Mouse (Mus musculus) retina, postnatal 7 days (tissue): Measurements from ENCODE around the gene Gm49395.

Experiments used
- DNase-seq: peaks from one replicate; pipeline ENCODE4 v3.0.0-alpha.2; 2012; ENCODE audit warnings: low read depth, low spot score

Gene Gm49395

DNA sequence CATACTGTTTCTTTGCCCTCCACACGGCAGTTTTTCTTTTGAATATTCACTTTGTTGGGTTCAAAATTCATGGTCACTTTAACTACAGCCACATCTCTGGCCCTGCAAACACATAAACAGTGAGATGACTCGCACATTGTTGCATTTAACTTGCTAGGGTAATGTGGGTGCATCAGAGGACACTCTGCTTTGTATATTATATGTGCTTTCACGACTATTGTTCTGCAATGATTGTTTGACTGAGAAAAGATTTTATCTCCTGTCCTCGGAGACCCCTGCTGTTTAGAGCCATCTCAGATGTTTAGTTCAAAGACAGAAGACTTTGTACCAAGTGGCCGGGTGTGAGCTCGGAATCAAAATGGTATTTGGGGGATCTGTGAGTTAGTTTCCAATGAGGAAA lies 114.1 kb downstream of the Gm49395 start:
- no peak for DNase-seq

GRCm38 (mm10) chr13:114987161-114987560 lies 114.6 kb downstream of the Gm49395 start:
- DNase-seq, result no peak
